Mouse (Mus musculus): Measurements from ENCODE around the gene Zfyve9. TPM values are rescaled to one million over a fixed set of nuclear protein-coding genes. Genes with fewer than 3 reads are reported as not detected.

Gene Zfyve9
- polyA plus RNA-seq, 1 experiment from 2014 or later, result 3.4 TPM

- Histone ChIP-seq H3K36me3 (no peaks in the 10 kb centered on the region), H3K4me1 (peaks cover 7% of the 10 kb centered on the region; the same call in 1 of the 2 replicates), H3K4me3 (no peak overlapping the region), H3K9me3 (no peaks in the 10 kb centered on the region), H3K27me3 (ENCODE audit: insufficient read depth, poor library complexity, severe bottlenecking) (no peaks in the 10 kb centered on the region), H3K27ac (no peak overlapping the region)
- WGBS, result 27% methylated on average over 8 of the region's 8 CpGs
- DNase-seq (ENCODE audit: low spot score), result no peak
Measured at GRCm38 (mm10) chr4:108782421-108783085, 2.0 kb upstream of the Zfyve9 start.

GRCm38 (mm10) chr4:108781596-108781995 lies 998 bp upstream of the Zfyve9 start:
- Histone ChIP-seq H3K27ac (no peak overlapping the region), H3K27me3 (ENCODE audit: insufficient read depth, poor library complexity, severe bottlenecking) (no peaks in the 10 kb centered on the region), H3K9me3 (no peaks in the 10 kb centered on the region), H3K36me3 (no peaks in the 10 kb centered on the region), H3K4me1 (peaks cover 7% of the 10 kb centered on the region; the same call in 1 of the 2 replicates), H3K4me3 (no peak overlapping the region)
- no peak for DNase-seq (ENCODE audit: low spot score)
- WGBS, result 73% methylated on average over 3 of the region's 3 CpGs

- Histone ChIP-seq H3K27me3 (ENCODE audit: insufficient read depth, poor library complexity, severe bottlenecking) (no peaks in the 10 kb centered on the region), H3K36me3 (no peaks in the 10 kb centered on the region)
Measured at GRCm38 (mm10) chr4:108780864-108781205, 237 bp upstream of the Zfyve9 start.

GRCm38 (mm10) chr4:108779763-108780056 lies 888 bp downstream of the Zfyve9 start:
- under 1% methylated on average over 7 of the region's 7 CpGs for WGBS
- Histone ChIP-seq H3K4me3 (peak overlapping the region; percentile 93), H3K9me3 (no peaks in the 10 kb centered on the region), H3K4me1 (peaks cover 7% of the 10 kb centered on the region; the same call in 1 of the 2 replicates), H3K36me3 (no peaks in the 10 kb centered on the region), H3K27ac (peak overlapping the region; percentile 99), H3K27me3 (ENCODE audit: insufficient read depth, poor library complexity, severe bottlenecking) (no peaks in the 10 kb centered on the region)
- no peak for DNase-seq (ENCODE audit: low spot score)

More at GRCm38 (mm10) chr4:108780864-108781205, 237 bp upstream of the Zfyve9 start:
- WGBS, result under 1% methylated on average over 18 of the region's 20 CpGs
- Histone ChIP-seq H3K4me1 (peaks cover 7% of the 10 kb centered on the region; the same call in 1 of the 2 replicates), H3K4me3 (peak overlapping the region; percentile 93), H3K9me3 (no peaks in the 10 kb centered on the region), H3K27ac (peak overlapping the region; percentile 99)
- DNase-seq (ENCODE audit: low spot score), result no peak

GRCm38 (mm10) chr4:108768527-108768926 lies 12.1 kb downstream of the Zfyve9 start:
- Histone ChIP-seq H3K9me3 (no peaks in the 10 kb centered on the region), H3K36me3 (no peaks in the 10 kb centered on the region), H3K27me3 (ENCODE audit: insufficient read depth, poor library complexity, severe bottlenecking) (no peaks in the 10 kb centered on the region), H3K27ac (no peak overlapping the region), H3K4me3 (no peak overlapping the region), H3K4me1 (0 out of 2 replicates have a peak, but pooled peaks cover 3% of the 10 kb centered on the region)
- no peak for DNase-seq (ENCODE audit: low spot score)

GRCm38 (mm10) chr4:108759583-108759982 lies 21.0 kb downstream of the Zfyve9 start:
- no peak for DNase-seq (ENCODE audit: low spot score)
- Histone ChIP-seq H3K4me1 (no peaks in the 10 kb centered on the region), H3K4me3 (no peak overlapping the region), H3K36me3 (no peaks in the 10 kb centered on the region), H3K27me3 (ENCODE audit: insufficient read depth, poor library complexity, severe bottlenecking) (no peaks in the 10 kb centered on the region), H3K27ac (no peak overlapping the region), H3K9me3 (no peaks in the 10 kb centered on the region)
- 92% methylated on average over 3 of the region's 3 CpGs for WGBS

- H3K4me3 ChIP-seq, result no peak overlapping the region
- no peak for DNase-seq (ENCODE audit: low spot score)
- H3K9me3 ChIP-seq, result no peaks in the 10 kb centered on the region
- H3K27me3 ChIP-seq (ENCODE audit: insufficient read depth, poor library complexity, severe bottlenecking), result no peaks in the 10 kb centered on the region
- H3K27ac ChIP-seq, result no peak overlapping the region
- no peaks in the 10 kb centered on the region for H3K36me3 ChIP-seq
- WGBS, result 90% methylated on average over 3 of the region's 3 CpGs
- 0 out of 2 replicates have a peak, but pooled peaks cover 4% of the 10 kb centered on the region for H3K4me1 ChIP-seq
Measured at GRCm38 (mm10) chr4:108746160-108746873, 34.3 kb downstream of the Zfyve9 start.

GRCm38 (mm10) chr4:108731582-108731981 lies 49.0 kb downstream of the Zfyve9 start:
- no peaks in the 10 kb centered on the region for H3K27me3 ChIP-seq (ENCODE audit: insufficient read depth, poor library complexity, severe bottlenecking)
- H3K9me3 ChIP-seq, result no peaks in the 10 kb centered on the region
- H3K4me3 ChIP-seq, result no peak overlapping the region
- peaks cover 5% of the 10 kb centered on the region; the same call in 1 of the 2 replicates for H3K36me3 ChIP-seq
- WGBS, result 55% methylated on average over 3 of the region's 3 CpGs
- no peak for DNase-seq (ENCODE audit: low spot score)
- H3K27ac ChIP-seq, result no peak overlapping the region
- 0 out of 2 replicates have a peak, but pooled peaks cover 7% of the 10 kb centered on the region for H3K4me1 ChIP-seq

GRCm38 (mm10) chr4:108730450-108730849 lies 50.1 kb downstream of the Zfyve9 start:
- DNase-seq (ENCODE audit: low spot score), result no peak
- H3K27me3 ChIP-seq (ENCODE audit: insufficient read depth, poor library complexity, severe bottlenecking), result no peaks in the 10 kb centered on the region
- H3K4me3 ChIP-seq, result no peak overlapping the region
- no peaks in the 10 kb centered on the region for H3K9me3 ChIP-seq
- H3K4me1 ChIP-seq, result 0 out of 2 replicates have a peak, but pooled peaks cover 7% of the 10 kb centered on the region
- 78% methylated on average over 1 of the region's 1 CpGs for WGBS
- H3K36me3 ChIP-seq, result peaks cover 8% of the 10 kb centered on the region
- H3K27ac ChIP-seq, result no peak overlapping the region

GRCm38 (mm10) chr4:108724102-108724501 lies 56.5 kb downstream of the Zfyve9 start:
- H3K36me3 ChIP-seq, result peaks cover 19% of the 10 kb centered on the region
- no peak overlapping the region for H3K27ac ChIP-seq
- no peaks in the 10 kb centered on the region for H3K27me3 ChIP-seq (ENCODE audit: insufficient read depth, poor library complexity, severe bottlenecking)
- no peaks in the 10 kb centered on the region for H3K9me3 ChIP-seq
- WGBS, result 90% methylated on average over 2 of the region's 2 CpGs
- no peaks in the 10 kb centered on the region for H3K4me1 ChIP-seq
- no peak overlapping the region for H3K4me3 ChIP-seq
- DNase-seq (ENCODE audit: low spot score), result no peak

- Histone ChIP-seq H3K27ac (no peak overlapping the region), H3K36me3 (peaks cover 22% of the 10 kb centered on the region), H3K4me3 (no peak overlapping the region), H3K9me3 (no peaks in the 10 kb centered on the region), H3K4me1 (no peaks in the 10 kb centered on the region), H3K27me3 (ENCODE audit: insufficient read depth, poor library complexity, severe bottlenecking) (no peaks in the 10 kb centered on the region)
- WGBS, result 73% methylated on average over 3 of the region's 3 CpGs
- DNase-seq (ENCODE audit: low spot score), result no peak
Measured at GRCm38 (mm10) chr4:108721245-108721784, 59.3 kb downstream of the Zfyve9 start.

- Histone ChIP-seq H3K27me3 (ENCODE audit: insufficient read depth, poor library complexity, severe bottlenecking) (no peaks in the 10 kb centered on the region), H3K36me3 (peaks cover 16% of the 10 kb centered on the region; the same call in 1 of the 2 replicates), H3K4me3 (no peak within 1 kb of the TSS), H3K4me1 (no peaks in the 10 kb centered on the region), H3K9me3 (no peaks in the 10 kb centered on the region), H3K27ac (no peak within 1 kb of the TSS)
- 87% methylated on average over 5 of the region's 5 CpGs for WGBS
- DNase-seq (ENCODE audit: low spot score), result no peak
Measured at GRCm38 (mm10) chr4:108719349-108719748, 61.2 kb downstream of the Zfyve9 start, which contains the start of gene 3110021N24Rik. Gene 3110021N24Rik (plus strand): TSS chr4:108719649.

GRCm38 (mm10) chr4:108708209-108708608 lies 72.4 kb downstream of the Zfyve9 start:
- Histone ChIP-seq H3K27me3 (ENCODE audit: insufficient read depth, poor library complexity, severe bottlenecking) (no peaks in the 10 kb centered on the region), H3K27ac (no peak overlapping the region), H3K36me3 (peaks cover 12% of the 10 kb centered on the region; the same call in 1 of the 2 replicates), H3K4me1 (no peaks in the 10 kb centered on the region), H3K4me3 (no peak overlapping the region), H3K9me3 (no peaks in the 10 kb centered on the region)
- DNase-seq (ENCODE audit: low spot score), result no peak
- WGBS, result 86% methylated on average over 5 of the region's 5 CpGs
